Mouse (Mus musculus) testis, postnatal 10 days (tissue): ENCODE measurements around the gene Gm2022.
"Not testable (repeated sequence)": the region's sequence is repeated elsewhere in the genome, so short reads cannot be mapped to it uniquely, and the experiment has no call there.

Source experiments
- DNase-seq: peaks from one replicate; pipeline ENCODE4 v3.0.0; 2021; ENCODE audit warnings: low spot score

Gm2022 gene

GRCm38 (mm10) chr12:87895070-87895469 lies at the start of gene Gm2022:
Gene Gm2022, plus strand, starts transcription at chr12:87895370.
- DNase-seq: not testable (repeated sequence)

GRCm38 (mm10) chr12:87850657-87851056 lies 44.5 kb upstream of the Gm2022 start:
- not testable (repeated sequence) for DNase-seq

GRCm38 (mm10) chr12:87856067-87856466 lies 39.1 kb upstream of the Gm2022 start:
- DNase-seq: not testable (repeated sequence)

GRCm38 (mm10) chr12:87861740-87862692 lies 33.2 kb upstream of the Gm2022 start:
- peak; percentile 53 for DNase-seq

- DNase-seq: peak; percentile 40
Measured at GRCm38 (mm10) chr12:87863638-87864037, 31.5 kb upstream of the Gm2022 start.

- DNase-seq: not testable (repeated sequence)
Measured at GRCm38 (mm10) chr12:87864048-87864447, 31.1 kb upstream of the Gm2022 start.

- not testable (repeated sequence) for DNase-seq
Measured at GRCm38 (mm10) chr12:87873772-87874171, 21.4 kb upstream of the Gm2022 start, which contains the start of gene Gm2016. Gene Gm2016, plus strand, starts transcription at chr12:87874072.

GRCm38 (mm10) chr12:87919721-87920120 lies 24.6 kb downstream of the Gm2022 start, which contains the start of gene Gm2035:
Gene Gm2035, minus strand, starts transcription at chr12:87919857.
- DNase-seq: not testable (repeated sequence)
